Mouse (Mus musculus): ENCODE results near the gene Tbc1d22b.

The Tbc1d22b gene

DNA sequence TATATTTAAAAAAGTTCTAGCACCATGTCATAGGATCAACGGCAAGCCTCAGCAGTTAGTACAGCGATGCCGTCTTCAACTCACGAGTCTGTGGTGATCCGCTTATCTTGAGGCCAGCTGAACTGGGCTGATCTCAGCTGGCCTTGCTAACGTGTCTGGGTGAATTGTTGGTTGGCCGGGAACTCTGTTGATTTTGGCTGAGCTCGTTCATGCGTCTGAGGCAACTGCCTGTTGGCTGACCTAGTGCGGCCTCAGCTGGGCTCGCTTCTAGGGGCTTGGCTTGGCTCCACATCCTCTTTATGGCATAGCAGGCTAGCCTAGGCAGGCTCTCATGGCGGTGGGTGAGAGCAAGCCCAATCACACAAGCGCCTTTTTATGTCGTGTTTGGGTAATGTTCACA, 8.2 kb upstream of the Tbc1d22b start:
- DNase-seq (ENCODE audit: low read depth, low spot score), result no peak

DNA sequence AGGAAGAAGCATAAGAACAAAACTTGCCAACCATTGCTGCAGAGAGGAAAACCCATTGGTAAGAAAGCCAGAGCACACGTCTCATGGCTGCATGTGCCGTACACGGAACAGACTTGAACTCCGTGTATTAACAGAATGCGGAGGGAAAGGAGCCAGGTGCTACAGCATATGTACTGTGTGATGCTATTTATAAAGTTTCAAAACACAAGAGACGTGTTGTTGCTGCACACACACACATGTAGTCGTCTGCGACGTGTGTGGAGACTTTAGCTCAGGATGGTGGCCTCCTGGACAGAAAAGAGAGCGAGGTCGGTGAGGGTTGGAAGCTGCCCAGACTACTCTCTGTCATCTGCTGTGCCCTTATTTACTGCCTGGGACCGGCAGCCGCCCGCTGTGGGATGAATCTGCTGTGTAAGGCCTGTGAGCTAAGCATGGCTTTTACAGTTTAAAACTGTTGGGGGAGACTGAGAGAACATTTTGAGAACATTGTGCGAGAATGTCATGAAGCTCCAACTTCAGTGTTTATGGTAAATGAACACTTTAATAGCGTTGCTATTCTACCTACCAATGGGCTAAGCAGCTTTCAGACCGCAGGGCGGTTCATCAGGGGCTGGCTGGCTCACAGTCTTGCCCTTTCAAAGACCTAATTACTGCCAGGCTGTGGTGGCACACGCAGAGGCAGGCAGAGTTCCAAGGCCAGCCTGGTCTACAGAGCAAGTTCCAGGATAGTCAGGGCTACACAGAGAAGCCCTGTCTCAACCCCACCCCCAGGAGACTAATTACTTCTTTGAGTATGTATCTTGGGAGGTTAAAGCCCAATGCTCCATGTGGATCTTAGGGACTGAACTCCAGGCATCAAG, 6.5 kb upstream of the Tbc1d22b start:
- DNase-seq (ENCODE audit: low read depth, low spot score), result no peak

DNA sequence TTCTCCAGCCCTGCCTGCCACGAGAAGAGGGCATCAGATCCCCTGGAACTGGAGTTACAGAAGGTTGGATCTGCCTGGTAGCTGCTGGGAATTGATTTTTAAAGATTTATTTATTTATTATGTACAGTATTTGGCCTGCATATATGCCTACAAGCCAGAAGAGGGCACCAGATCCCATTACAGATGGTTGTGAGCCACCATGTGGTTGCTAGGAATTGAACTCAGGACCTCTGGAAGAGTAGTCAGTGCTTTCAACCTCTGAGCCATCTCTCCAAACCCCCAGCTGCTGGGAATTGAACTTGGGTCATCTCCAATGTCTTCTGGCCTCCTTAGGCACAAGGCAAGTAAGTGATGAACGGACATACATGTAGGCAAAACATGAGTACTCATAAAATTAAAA, 5.5 kb upstream of the Tbc1d22b start:
- DNase-seq (ENCODE audit: low read depth, low spot score), result no peak

DNA sequence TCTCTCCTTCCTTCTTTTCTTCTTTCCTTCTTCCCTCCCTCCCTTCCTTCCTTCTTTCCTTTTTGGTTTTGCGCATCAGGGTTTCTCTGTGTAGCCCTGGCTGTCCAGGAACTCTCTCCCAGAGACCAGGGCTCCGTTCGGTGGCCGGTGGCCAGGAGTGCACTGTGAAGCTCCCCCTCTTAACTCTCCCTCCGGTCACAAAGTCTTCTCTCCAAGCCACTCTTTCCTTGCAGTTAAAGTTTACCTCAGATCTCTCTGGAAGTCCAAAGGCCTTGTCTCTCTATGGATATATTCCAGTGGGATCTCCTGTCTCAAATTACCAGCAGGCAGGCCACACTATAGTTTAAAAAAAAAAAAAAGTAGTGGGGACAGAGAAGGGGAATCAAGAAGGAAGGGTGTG, 4.3 kb upstream of the Tbc1d22b start:
- DNase-seq (ENCODE audit: low read depth, low spot score), result no peak

DNA sequence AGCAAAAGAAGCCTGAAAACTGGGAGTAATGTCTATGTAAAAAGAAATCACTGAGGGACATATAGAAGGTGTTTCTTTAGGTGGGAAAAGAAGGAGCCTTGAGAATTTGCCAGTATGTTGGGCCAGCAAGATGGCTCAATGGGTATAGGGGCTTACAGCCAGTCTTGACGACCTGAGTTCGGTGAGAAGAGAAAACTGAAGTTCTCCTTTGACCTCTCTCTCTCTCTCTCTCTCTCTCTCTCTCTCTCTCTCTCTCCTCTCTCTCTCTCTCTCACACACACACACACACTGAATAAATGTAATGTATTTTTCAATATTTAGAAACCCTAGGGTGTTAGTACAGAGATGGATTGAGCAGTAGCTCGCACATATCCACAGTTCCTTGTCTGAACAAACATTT, 1.1 kb upstream of the Tbc1d22b start:
- no peak for DNase-seq (ENCODE audit: low read depth, low spot score)

DNA sequence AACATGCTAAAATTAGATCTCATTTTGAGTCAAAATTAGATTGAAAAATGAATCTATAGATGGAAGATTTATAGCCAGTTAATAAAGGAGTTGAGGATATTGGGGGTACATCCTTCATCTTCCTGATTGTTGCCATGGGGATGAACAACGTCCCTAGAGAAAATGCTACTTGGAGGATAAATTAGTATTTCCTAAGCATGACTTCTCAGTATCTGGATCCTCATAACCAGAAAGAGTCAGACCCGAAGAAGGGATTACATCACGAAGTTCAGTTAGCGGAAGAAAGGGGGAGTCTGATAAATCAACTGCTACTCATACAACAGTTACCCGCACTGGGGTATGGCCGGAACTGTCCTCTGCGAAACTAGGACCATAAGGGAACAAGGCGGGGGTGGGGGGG, 591 bp upstream of the Tbc1d22b start:
- DNase-seq (ENCODE audit: low read depth, low spot score), result no peak

DNA sequence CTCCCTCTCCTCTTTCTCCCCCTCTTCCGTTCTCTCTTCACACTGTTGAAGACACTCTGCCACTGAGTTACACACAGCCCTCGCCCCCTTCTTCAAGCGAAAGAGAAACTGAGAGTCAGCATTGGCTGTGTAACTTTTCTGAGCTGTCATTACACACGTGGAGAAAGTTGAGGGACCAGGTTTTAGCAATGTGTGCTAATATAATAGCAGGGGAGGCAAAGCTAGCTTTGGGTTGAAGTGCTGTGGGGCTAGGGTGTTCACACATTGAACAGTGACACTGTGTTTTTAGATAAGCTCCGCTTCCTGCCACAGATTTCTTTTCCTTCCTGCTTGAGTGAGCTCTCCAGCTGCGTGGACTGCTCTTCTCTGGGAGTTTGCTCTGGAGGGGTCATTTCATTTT, 1.4 kb downstream of the Tbc1d22b start:
- DNase-seq (ENCODE audit: low read depth, low spot score), result no peak

DNA sequence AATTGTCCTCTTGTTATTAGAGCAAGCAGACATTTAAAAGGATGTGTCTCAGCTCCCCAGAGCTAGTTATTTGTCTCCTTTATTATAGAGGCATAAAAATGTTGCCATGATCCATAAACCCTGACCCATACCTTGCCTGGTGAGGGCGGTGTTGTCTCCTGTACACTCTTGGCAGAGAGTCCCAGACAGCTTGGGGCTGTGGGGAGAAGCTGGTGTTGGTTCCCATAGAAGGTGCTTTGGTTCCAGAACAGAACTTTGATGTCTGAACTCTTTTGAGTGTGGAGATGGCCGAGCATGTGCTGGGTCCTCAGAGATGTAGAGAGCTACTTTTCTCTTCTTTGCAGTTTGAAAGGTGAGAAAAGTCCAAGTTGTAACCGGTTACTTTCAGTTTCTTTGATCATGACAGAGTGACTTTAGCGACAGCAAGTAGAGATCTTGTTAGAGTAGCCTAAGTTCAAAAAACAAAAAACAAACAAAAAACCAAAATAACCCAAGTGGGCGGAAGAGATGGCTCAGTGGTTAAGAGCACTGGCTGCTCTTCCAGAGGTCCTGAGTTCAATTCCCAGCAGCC, 2.7 kb downstream of the Tbc1d22b start, which contains the start of gene Tmem217:
Gene Tmem217 (minus strand): TSS at position 224 of the 571 bp plus-strand sequence.
- DNase-seq (ENCODE audit: low read depth, low spot score), result no peak

DNA sequence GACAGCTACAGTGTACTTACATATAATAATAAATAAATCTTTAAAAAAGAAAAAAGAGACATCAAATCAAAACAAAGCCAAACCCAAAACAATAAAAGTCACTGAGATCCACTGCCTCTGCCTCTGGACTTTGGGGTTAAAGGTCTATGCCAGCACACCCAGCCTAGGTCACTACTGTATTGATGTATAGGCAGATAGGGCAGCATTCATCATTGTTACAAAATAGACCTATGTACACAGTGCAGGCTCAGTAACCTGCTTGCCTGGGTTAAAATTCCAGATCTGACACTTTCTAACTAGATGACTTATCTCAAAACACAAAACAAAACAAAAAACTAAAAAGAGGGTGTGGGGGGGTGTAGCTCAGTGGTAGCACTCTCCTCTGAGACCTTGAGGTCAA, 4.6 kb downstream of the Tbc1d22b start:
- DNase-seq (ENCODE audit: low read depth, low spot score), result no peak

DNA sequence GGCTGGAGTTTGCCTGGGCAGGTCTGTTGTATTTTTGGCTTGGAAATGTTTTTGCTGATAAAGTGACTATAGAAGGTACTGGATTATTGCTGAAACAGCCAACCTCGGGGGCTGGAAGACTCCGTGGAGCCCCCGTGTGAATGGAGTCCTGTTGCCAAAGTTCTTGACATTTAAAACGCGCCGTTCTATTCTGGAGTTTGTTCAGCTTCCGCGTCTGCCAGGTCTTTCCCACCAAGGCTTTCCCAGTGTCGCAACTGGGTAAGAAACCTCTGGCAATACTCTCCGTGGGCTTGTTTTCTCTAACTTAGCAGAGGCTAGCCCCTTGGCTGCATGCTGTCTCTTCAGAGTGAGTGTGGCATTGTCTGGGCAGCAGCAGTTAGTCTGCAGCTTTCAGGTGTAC, 6.9 kb downstream of the Tbc1d22b start:
- DNase-seq (ENCODE audit: low read depth, low spot score), result no peak

DNA sequence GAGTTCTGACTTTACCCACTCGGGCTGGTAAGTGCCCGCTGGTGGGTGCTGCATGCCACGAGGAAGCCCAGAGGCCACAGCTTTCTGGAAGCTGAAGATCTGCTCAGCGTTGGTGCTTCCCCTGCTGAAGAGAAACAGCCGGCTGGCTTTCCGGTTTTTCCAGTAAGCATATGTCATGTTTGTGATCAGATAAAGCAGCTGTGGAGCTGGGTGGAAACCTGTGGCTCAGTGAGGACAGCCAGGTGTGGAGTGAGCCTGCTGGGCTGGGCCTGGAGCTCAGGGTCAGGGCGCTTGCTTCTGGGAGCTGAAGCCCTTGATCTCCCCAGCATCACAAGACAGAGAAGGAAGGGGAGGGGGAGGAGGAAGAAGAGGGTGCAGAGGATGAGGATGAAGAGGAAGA, 7.3 kb downstream of the Tbc1d22b start:
- DNase-seq (ENCODE audit: low read depth, low spot score), result no peak

DNA sequence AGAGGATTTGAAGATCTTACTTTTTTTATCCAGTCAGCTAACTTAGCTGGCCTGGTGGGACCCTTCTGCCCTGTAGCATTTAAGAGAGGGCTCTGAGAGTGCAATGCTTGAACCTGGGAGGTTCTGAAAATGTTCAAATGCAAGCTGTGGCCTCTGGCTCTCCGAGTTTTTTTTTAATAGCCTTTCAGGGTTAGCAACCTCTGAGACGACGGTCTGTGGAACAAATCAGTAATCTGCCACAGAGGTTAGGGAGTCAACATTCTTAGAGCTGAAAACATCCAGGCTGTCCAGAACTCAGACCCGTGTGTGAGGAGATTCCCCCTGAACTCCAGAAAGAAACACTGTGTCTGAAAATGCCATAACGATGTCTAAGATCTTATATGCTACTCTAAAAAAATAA, 8.9 kb downstream of the Tbc1d22b start:
- no peak for DNase-seq (ENCODE audit: low read depth, low spot score)

DNA sequence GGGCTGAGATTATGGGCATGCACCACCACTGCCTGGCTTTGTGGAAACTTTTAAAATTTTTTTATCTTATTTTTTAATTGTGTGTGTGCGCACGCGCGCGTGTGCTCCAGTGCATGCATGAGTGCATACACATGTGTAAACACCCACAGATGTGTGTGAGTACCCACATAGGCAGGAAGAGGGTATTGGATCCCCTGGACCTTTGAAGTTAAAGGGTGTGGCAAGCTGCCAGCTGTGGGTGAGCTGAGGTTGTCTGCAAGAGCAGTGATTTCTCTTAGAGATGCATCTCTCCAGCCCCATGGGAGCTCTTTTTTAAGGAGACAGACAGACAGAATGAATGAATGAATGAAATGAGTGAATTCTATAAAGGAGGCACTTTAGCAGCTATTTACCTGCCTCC, 15.9 kb downstream of the Tbc1d22b start:
- DNase-seq (ENCODE audit: low read depth, low spot score), result no peak

DNA sequence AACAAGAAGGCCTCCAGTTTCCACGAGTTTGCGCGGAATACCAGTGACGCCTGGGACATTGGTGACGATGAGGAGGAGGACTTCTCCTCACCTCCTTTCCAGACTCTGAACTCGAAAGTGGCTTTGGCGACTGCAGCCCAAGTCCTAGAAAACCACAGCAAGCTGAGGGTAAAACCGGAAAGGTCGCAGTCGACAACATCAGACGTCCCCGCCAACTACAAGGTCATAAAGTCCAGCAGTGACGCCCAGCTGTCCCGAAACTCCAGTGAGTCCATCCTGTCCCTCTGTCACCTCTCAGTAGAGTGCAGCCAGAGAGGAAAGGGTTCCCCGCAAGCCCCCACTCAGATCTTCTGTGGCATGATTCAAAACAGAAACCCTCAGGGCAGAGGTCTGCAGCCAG, 18.9 kb downstream of the Tbc1d22b start:
- no peak for DNase-seq (ENCODE audit: low read depth, low spot score)

DNA sequence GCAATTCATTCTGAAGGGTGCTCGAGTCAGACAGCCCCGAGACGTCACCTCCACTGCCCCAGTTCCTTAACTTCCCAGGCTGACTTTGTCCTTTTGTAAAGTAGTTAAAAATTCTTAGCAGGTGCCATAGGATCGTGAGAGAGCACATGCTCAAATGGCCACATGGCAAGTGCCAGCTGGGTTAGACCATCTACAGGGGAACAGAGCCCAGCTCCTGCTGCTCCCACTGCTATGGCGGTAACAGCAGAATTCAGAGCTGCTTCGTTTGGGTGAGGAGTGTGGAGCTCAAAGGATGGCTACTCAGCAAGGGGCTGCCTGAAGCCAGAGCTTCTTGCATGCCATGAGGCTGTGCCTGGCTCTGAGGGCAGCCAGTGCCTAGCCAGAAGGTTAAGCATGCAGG, 20.2 kb downstream of the Tbc1d22b start:
- DNase-seq (ENCODE audit: low read depth, low spot score), result no peak

DNA sequence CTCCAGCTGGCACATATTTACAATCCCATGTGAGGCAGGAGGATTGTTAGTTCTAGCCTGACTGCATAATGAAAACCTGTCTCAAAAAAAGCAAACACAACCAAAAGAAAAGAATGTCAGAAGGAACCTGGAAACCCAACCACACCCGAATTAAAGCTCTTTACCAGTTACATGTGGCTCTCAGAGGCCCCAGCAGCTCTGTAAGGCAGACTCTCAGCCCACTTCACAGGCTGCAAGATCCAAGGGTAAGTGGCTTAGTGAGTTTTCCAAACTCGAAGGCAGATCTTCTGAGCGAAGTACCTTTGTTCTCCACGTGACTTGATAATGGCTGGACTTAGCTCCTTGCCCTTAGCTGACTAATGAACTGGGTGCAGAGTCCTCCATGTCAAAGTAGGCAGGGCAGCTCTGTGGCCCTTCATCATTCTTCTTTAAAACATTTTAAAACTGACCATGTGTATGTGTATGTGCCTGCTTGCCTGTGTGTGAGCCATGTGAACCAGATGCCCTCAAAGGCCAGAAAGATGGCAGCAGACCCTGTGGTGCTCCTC, 30.1 kb downstream of the Tbc1d22b start:
- no peak for DNase-seq (ENCODE audit: low read depth, low spot score)

DNA sequence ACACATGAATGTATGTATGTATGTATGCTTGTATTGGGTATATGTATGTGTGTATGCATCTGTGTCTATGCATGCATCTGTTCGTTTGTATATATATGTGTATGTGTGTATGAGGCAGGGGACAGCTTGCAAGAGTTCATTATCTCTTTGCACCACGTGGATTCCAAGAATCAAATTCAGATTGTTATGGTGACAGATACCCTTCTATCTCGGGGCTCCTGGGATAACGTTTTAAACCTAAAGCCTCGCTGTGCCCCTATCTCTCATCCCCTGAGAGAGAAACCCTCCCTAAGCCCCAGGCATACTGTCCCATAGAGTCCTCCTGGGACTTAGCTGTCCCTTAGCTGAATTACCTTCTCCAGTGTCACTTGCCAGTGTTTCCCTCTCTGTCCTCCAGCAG, 34.0 kb downstream of the Tbc1d22b start:
- no peak for DNase-seq (ENCODE audit: low read depth, low spot score)

DNA sequence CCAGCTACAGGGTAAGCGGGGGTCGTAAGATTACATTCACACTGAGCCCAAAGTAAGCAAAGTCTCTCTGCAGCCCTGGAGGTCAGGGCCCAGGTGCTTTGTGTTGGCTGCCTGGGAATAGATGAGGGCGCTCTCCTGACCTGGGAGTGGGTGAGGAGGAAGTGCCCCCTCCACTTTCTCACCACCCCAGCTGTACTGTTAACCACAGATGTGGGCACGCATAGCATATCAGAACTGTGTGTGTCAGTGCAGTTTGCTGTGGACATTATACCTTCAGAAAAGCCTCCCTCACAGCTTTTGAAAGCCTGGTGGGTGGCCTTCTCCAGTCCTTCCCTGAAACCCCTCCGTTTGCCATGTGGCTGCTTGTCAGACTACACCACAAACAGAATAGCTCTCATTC, 34.7 kb downstream of the Tbc1d22b start:
- DNase-seq (ENCODE audit: low read depth, low spot score), result no peak

DNA sequence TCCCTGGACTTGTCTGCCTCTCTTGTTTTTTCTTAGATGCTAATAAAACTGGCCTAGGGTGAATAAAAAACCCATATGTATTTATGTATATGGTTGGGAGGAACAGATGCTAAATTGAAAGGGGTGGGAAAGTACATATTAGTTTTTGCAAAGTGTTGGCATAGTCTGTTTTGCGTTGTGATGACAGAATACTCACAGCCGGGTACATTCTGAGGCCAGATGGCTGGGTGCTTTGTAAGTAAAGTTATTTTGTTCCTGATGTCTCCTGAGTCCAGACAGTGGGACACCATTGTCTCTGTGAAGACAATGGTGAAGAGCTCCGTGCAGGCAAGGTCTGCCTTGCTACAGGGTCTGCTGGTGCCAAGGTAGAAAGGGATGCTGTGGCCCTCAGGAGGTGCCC, 35.2 kb downstream of the Tbc1d22b start:
- DNase-seq (ENCODE audit: low read depth, low spot score), result no peak

DNA sequence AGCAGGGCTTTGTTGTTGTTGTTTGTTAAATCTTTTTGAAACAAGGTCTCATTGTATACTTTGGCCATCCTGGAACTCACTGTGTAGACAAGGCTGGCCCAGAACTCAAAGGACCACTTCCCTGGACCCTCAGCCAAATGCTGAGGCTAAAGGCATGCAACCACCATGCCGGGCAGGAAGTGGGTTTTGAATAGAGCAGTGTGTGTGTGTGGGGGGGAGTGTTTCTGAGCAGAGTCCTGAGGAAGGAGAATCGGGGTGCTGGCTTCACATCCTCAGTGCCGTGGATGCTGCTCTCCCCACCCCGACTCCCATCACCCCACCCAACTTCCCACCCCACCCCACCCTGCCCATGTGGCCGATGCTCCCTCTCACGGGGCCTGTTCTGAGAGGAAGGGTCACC, 35.9 kb downstream of the Tbc1d22b start:
- DNase-seq (ENCODE audit: low read depth, low spot score), result no peak

DNA sequence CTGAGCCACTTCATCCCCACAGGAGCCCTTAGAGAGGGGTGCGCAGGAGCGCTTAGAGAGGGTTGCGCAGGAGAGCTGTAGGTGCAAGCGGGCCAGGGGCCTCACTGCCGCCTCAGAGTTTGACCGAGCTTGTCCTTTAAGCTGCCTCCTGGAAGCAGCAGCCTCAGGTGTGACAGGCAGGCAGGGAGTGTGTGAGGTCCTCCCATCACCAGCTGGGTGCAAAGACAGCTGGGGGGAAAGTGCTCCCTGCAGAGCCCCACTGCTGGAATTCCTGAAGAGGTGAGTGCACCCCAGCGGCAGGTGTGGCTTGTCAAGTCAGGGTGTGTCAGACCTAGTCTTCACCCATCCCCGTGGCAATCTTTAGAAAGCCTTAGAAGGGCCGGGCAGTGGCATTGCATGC, 37.3 kb downstream of the Tbc1d22b start:
- DNase-seq (ENCODE audit: low read depth, low spot score), result no peak

DNA sequence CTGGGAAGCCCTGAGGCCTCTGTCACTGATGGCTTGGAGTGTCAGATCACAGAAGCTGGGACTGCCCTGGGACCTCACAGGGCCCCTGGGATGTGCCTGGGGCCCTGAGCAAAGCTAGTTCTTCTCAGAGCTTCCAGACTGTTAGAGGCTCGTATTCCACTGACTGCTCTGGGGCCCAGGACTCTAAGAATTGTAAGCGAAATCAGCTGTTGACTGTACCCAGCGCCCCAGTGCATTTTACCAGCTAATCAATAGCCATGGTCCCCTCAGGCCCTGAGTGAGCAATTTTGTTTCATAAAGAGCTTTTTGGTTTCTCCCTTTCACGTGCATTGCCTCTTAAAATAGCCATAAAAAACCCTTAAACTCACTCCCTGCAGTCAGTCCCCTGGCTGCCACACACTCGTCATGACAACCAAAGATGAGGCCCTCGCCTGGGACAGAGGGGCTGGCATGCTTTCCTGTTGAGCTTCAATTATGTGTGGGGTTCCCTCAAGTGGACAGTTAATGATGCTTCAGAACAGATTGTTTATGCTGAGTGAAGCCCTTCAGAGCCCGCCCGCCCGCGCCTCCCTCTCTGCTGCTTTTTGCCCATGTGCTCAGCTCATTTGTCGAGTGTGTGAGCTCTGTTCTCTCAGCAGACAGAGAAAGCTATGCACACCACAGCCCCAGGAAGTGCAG, 39.8 kb downstream of the Tbc1d22b start:
- no peak for DNase-seq (ENCODE audit: low read depth, low spot score)

Measured in retina, adult 2 months (tissue).